Mouse (Mus musculus): ENCODE data around the gene Pcbp1. TPM values are rescaled to one million over a fixed set of nuclear protein-coding genes. Genes with fewer than 3 reads are reported as not detected.

The Pcbp1 gene
- 100 to 1,000 TPM; 200 to 216 TPM for total RNA-seq (2023)

DNA sequence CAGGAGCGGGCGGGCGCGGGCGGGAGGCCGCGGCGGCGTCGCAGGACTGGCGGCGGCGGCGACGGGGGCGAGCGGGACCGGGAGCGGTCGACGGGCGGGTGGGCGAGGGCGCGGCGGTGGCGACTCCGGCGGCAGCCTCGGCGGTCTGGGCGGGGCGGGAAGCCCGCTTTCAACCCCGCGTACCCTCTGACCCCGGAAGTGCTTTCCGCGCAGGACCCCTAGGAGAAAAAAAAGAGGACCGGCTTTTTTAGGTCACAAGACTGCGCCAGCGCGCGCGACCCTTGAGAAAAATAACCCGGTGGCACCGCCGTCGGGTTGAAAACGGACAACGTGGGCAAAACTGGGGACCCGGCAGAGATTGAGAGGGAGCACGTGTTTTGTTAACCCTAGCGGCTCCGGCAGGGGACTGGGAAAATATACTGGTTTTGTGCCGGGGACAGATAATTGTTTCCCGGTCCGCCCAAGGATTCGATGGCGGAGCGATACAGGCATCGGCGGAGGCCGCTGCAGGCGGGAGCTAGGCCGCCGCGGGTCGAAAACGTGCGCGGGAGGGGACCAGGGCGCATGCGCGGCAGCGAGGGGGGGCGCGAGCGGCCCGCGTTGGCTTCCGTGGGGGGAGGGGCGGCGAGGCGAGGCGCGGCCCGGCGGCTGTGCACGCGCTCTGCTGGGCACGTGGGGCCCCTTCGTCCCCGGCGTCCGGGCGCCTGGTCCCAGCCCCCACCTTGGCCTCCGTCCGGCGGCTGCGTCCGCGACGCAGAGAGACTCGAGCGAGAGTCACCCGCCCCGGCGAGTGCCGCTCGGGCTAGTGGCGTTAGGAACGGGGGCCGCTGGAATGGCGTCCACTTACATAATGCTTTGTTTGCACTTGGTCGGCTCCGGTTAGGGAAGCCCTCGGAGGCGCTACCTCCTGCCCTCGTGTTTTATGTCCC, at the start of gene Pcbp1:
Gene Pcbp1, minus strand, starts transcription at position 290 of the 929 bp plus-strand sequence.

Other genes starting within 250 kb of the Pcbp1 start
- gene Fam136a, start 160.7 kb downstream of the Pcbp1 start, total RNA-seq (2023) = 10 to 100 TPM; 19.7 to 23.2 TPM
- 100 to 1,000 TPM; 211 to 251 TPM for gene Snrpg, start 155.0 kb downstream of the Pcbp1 start, total RNA-seq (2023)
- gene Pcyox1, start 129.2 kb downstream of the Pcbp1 start, total RNA-seq (2023) = 10 to 100 TPM; 12.1 to 17.4 TPM
- 100 to 1,000 TPM; 120 to 141 TPM for gene Tia1, start 122.1 kb downstream of the Pcbp1 start, total RNA-seq (2023)
- under 1 TPM in 1 of 2 experiments, not detected in 1; 0.73 TPM for gene Gm44790, start 99.7 kb downstream of the Pcbp1 start, total RNA-seq (2023)
- gene C87436, start 87.9 kb downstream of the Pcbp1 start, total RNA-seq (2023) = 10 to 100 TPM; 59.7 to 71.4 TPM
- not detected for gene Asprv1, start 101.8 kb upstream of the Pcbp1 start, total RNA-seq (2023)
- gene Mxd1, start 142.8 kb upstream of the Pcbp1 start, total RNA-seq (2023) = 10 to 100 TPM; 18.1 to 23.6 TPM
- 10 to 100 TPM; 42.3 to 43.0 TPM for gene Snrnp27, start 158.2 kb upstream of the Pcbp1 start, total RNA-seq (2023)
- 10 to 100 TPM; 35.6 to 36.7 TPM for gene Gmcl1, start 207.1 kb upstream of the Pcbp1 start, total RNA-seq (2023)